Mouse (Mus musculus): Measurements from ENCODE around the gene Syne4. TPM values are rescaled to one million over a fixed set of nuclear protein-coding genes. Genes with fewer than 3 reads are reported as not detected.

Gene Syne4
- total RNA-seq (2023; ENCODE audit: inconsistent age): 6.4 to 7.9 TPM (median 6.8 TPM) in 4 replicates

GRCm38 (mm10) chr7:30314721-30315155 is at the start of gene Syne4:
Gene Syne4 (plus strand): TSS chr7:30314807.

GRCm38 (mm10) chr7:30279951-30280669 is 34.5 kb upstream of the Syne4 start, which contains the start of the genes Thap8 and Wdr62:
Gene Thap8 (plus strand): TSS chr7:30280094.
Gene Wdr62 (minus strand): TSS chr7:30280419.

DNA sequence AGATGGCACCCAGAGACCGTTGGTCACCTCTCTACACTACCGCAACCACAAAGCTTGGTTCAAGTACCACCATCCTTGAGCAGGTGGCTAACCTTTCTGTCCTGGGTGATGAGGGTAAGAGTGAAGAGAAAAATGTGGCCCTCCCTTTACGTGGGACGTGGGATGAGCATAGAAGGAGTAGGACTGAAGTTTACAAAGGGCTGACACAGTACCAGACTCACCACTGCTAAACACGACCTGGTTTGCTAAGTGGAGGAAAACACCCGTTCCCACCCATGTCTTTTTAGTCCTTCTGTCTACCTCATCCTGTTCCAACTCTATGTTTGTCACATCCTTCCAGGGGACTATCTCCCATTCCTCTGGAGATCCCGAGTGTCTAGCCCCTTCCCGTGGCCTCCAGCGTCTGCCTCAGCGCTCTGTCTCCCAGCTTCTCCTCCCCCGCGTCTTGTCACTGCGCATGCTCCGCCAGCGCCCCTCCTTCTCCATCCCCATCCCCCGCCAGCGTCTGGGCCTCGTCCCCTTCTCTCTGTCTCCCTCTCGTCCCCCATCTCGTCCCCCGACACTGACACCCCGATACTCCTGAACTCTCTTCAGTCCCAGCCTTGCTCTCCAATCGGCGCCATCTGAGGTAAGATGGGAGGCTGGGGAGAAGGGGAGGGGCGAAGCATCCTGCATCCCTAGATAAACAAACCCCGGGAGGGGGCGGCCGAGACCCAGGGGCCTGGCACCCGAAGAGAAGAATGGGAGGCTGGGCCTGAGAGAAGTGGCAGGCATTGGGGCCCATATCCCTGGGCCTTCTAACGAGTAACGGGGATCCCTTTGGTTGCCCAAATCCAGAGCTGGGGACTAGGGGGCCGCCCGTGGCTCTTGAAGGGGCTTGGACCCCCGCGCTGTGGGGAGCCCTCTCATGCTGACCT is 23.1 kb upstream of the Syne4 start, which contains the start of gene Clip3:
Gene Clip3 (plus strand): TSS at position 514 of the 917 bp plus-strand sequence.

GRCm38 (mm10) chr7:30308076-30309005 is 6.3 kb upstream of the Syne4 start, which contains the start of gene Alkbh6:
Gene Alkbh6 (plus strand): TSS chr7:30308717.

DNA sequence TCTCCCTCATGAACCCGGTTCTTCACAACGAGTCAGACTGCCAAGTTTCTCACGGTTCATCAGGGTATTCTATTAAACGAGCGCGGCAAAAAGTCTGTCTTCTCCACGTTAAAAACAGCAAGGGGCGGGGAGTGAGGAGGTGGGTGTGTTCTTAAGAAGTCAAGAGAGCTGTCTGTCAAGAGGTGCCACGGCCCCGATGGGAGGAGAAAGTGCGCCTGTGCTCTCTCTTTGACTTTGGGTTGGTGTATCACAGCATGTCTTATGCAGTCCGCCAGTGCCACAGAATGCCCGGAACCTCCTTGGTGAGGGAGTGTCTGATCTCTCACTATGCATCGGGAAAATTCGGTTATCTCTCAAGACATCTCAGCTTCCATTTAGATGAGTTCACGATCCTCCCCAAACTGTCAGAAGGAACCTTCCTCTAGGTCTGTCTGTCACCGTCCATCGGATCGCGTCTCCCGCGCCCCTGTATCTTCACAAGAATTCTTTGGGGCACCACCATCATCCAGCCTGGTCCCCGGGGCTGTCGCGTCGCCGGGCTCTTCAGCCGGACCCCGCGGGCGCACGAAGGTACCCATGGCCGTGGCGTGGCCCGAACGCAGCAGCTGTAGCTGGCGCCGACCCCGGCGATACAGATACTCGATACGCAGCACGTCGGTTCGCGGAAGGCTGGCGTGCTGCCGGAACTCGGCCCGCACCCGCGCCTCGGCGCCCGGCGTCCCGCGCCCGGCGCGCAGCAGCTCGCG is 7.1 kb downstream of the Syne4 start, which contains the start of gene E130208F15Rik:
Gene E130208F15Rik (plus strand): TSS at position 202 of the 746 bp plus-strand sequence.

GRCm38 (mm10) chr7:30323795-30324194 is 9.2 kb downstream of the Syne4 start, which contains the start of gene Sdhaf1:
Gene Sdhaf1 (minus strand): TSS chr7:30323895.

DNA sequence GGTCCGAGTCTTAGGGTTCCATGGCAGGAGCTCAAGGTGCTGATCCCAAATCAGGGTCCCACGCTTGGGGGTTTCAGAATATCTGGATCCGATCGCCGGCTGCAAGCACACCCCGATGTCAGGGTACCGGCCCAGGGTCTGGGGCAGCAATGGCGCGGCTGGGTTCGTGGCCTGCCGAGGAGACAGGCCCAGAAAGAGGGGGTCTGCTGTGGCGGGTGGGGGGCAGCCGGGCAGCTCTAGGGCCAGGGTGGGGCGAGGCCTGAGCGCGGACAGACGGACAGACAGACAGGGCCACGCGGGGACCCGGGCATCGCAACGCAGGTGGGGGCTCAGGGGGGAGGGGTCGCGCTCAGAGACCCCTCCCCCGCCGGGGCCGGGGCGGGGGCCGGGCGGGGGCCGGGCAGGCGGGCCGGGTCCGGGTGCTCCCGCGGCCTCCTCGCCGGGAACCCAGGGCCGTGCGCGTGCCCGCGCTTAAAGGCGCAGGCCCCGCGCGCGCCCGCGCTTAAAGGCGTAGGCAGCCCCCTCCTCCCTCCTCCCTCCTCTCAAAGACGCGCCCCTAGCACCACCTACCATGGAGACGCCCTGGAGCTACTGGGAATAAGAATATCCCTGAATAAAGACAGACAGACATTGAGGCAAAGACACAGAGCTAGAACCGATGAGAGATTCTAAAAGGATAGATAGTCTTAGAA is 48.2 kb downstream of the Syne4 start, which contains the start of gene Lrfn3:
Gene Lrfn3 (minus strand): TSS at position 121 of the 692 bp plus-strand sequence.

Other genes starting within 250 kb of the Syne4 start
- 4.2 to 7.9 TPM (median 5.0 TPM) in 4 replicates for gene Zfp82, start 241.9 kb upstream of the Syne4 start, total RNA-seq (2023; ENCODE audit: inconsistent age)
- gene Gm26920, start 224.4 kb upstream of the Syne4 start, total RNA-seq (2023; ENCODE audit: inconsistent age): not detected in 4 replicates
- 5.3 to 7.5 TPM (median 5.8 TPM) in 4 replicates for gene Zfp566, start 224.3 kb upstream of the Syne4 start, total RNA-seq (2023; ENCODE audit: inconsistent age)
- gene Zfp260, start 220.0 kb upstream of the Syne4 start, total RNA-seq (2023; ENCODE audit: inconsistent age): 23.6 to 31.7 TPM (median 26.5 TPM) in 4 replicates
- gene Zfp382, start 192.9 kb upstream of the Syne4 start, total RNA-seq (2023; ENCODE audit: inconsistent age): 14.6 to 20.9 TPM (median 16.3 TPM) in 4 replicates
- 41.7 to 52.0 TPM (median 46.8 TPM) in 4 replicates for gene Zfp146, start 145.1 kb upstream of the Syne4 start, total RNA-seq (2023; ENCODE audit: inconsistent age)
- gene Cox7a1, start 130.7 kb upstream of the Syne4 start, total RNA-seq (2023; ENCODE audit: inconsistent age): 1.6 TPM in 1 of 4 replicates, not detected in the others
- 176 to 190 TPM (median 187 TPM) in 4 replicates for gene Capns1, start 116.0 kb upstream of the Syne4 start, total RNA-seq (2023; ENCODE audit: inconsistent age)
- 33.3 to 43.1 TPM (median 37.9 TPM) in 4 replicates for gene Polr2i, start 82.9 kb upstream of the Syne4 start, total RNA-seq (2023; ENCODE audit: inconsistent age)
- 30.3 to 41.6 TPM (median 35.2 TPM) in 4 replicates for gene Tbcb, start 82.5 kb upstream of the Syne4 start, total RNA-seq (2023; ENCODE audit: inconsistent age)
- gene Ovol3, start 79.1 kb upstream of the Syne4 start, total RNA-seq (2023; ENCODE audit: inconsistent age): not detected in 4 replicates
- 1.1 to 2.1 TPM (median 1.7 TPM) in 4 replicates for gene Thap8, start 34.7 kb upstream of the Syne4 start, total RNA-seq (2023; ENCODE audit: inconsistent age)
- gene Wdr62, start 34.4 kb upstream of the Syne4 start, total RNA-seq (2023; ENCODE audit: inconsistent age): 6.2 to 10.2 TPM (median 6.8 TPM) in 4 replicates
- gene Clip3, start 23.1 kb upstream of the Syne4 start, total RNA-seq (2023; ENCODE audit: inconsistent age): not detected in 4 replicates
- 78.4 to 86.3 TPM (median 81.5 TPM) in 4 replicates for gene Alkbh6, start 6.1 kb upstream of the Syne4 start, total RNA-seq (2023; ENCODE audit: inconsistent age)
- 4.3 to 7.0 TPM (median 5.0 TPM) in 4 replicates for gene E130208F15Rik, start 6.9 kb downstream of the Syne4 start, total RNA-seq (2023; ENCODE audit: inconsistent age)
- 17.6 to 23.6 TPM (median 21.4 TPM) in 4 replicates for gene Sdhaf1, start 9.1 kb downstream of the Syne4 start, total RNA-seq (2023; ENCODE audit: inconsistent age)
- not detected in 4 replicates for gene Lrfn3, start 48.0 kb downstream of the Syne4 start, total RNA-seq (2023; ENCODE audit: inconsistent age)
- gene Tyrobp, start 99.0 kb downstream of the Syne4 start, total RNA-seq (2023; ENCODE audit: inconsistent age): 70.1 to 84.0 TPM (median 75.8 TPM) in 4 replicates
- gene Hcst, start 105.0 kb downstream of the Syne4 start, total RNA-seq (2023; ENCODE audit: inconsistent age): 39.7 to 48.5 TPM (median 46.1 TPM) in 4 replicates
- 301 to 337 TPM (median 313 TPM) in 4 replicates for gene Nfkbid, start 106.9 kb downstream of the Syne4 start, total RNA-seq (2023; ENCODE audit: inconsistent age)
- gene Aplp1, start 130.7 kb downstream of the Syne4 start, total RNA-seq (2023; ENCODE audit: inconsistent age): not detected in 4 replicates
- not detected in 4 replicates for gene Kirrel2, start 142.9 kb downstream of the Syne4 start, total RNA-seq (2023; ENCODE audit: inconsistent age)
- gene Nphs1, start 143.5 kb downstream of the Syne4 start, total RNA-seq (2023; ENCODE audit: inconsistent age): not detected in 4 replicates
- not detected in 4 replicates for gene Prodh2, start 178.8 kb downstream of the Syne4 start, total RNA-seq (2023; ENCODE audit: inconsistent age)
- gene Arhgap33, start 220.3 kb downstream of the Syne4 start, total RNA-seq (2023; ENCODE audit: inconsistent age): 11.3 to 15.9 TPM (median 12.8 TPM) in 4 replicates
- gene Hspb6, start 237.4 kb downstream of the Syne4 start, total RNA-seq (2023; ENCODE audit: inconsistent age): 1.6 to 3.7 TPM (median 2.0 TPM) in 4 replicates
- gene Proser3, start 237.5 kb downstream of the Syne4 start, total RNA-seq (2023; ENCODE audit: inconsistent age): 11.8 to 20.0 TPM (median 14.2 TPM) in 4 replicates
- gene Lin37, start 245.0 kb downstream of the Syne4 start, total RNA-seq (2023; ENCODE audit: inconsistent age): 38.2 to 49.8 TPM (median 44.0 TPM) in 4 replicates
- gene U2af1l4, start 248.5 kb downstream of the Syne4 start, total RNA-seq (2023; ENCODE audit: inconsistent age): 98.1 to 127 TPM (median 108 TPM) in 4 replicates
- 9.7 to 14.5 TPM (median 10.9 TPM) in 4 replicates for gene Gm49396, start 248.5 kb downstream of the Syne4 start, total RNA-seq (2023; ENCODE audit: inconsistent age)
- 130 to 155 TPM (median 145 TPM) in 4 replicates for gene Psenen, start 248.8 kb downstream of the Syne4 start, total RNA-seq (2023; ENCODE audit: inconsistent age)